Mouse (Mus musculus) forebrain, embryonic 16.5 days (tissue): ENCODE results near the gene Polk. TPM values are rescaled to one million over a fixed set of nuclear protein-coding genes. Genes with fewer than 3 reads are reported as not detected.

ENCODE experiments used
- ATAC-seq: fragments of 200-750 bp; cut with Nextera tagmentation; 2 replicates; pipeline ENCODE4 v1.8.0; 2017; ENCODE audit warnings: mild to moderate bottlenecking, moderate library complexity
- H3K27ac ChIP-seq: fragments of 300-500 bp; sonication (generic); 2 replicates; pipeline ENCODE4 v1.5.1; 2014; ENCODE audit warnings: low read length, control low read depth
- H3K27me3 ChIP-seq: fragments of 300-500 bp; sonication (generic); replicated peaks from 2 replicates; pipeline ENCODE4 v1.6.1; 2014; ENCODE audit warnings: low read length; ENCODE audit not compliant: control insufficient read depth, insufficient read depth
- H3K36me3 ChIP-seq: fragments of 300-500 bp; sonication (generic); 2 replicates; pipeline ENCODE4 v1.6.1; 2014; ENCODE audit not compliant: control insufficient read depth, insufficient read depth
- H3K4me1 ChIP-seq: fragments of 300-500 bp; sonication (generic); replicated peaks from 2 replicates; pipeline ENCODE4 v1.6.1; 2014; ENCODE audit warnings: low read length; ENCODE audit not compliant: control insufficient read depth, insufficient read depth
- H3K4me2 ChIP-seq: fragments of 300-500 bp; sonication (generic); 2 replicates; pipeline ENCODE4 v1.6.1; 2014; ENCODE audit warnings: mild to moderate bottlenecking, low read length, control low read depth
- H3K4me3 ChIP-seq: fragments of 300-500 bp; sonication (generic); replicated peaks from 2 replicates; pipeline ENCODE4 v1.5.1; 2014; ENCODE audit warnings: mild to moderate bottlenecking, low read length, control low read depth
- H3K9ac ChIP-seq: fragments of 300-500 bp; sonication (generic); replicated peaks from 2 replicates; pipeline ENCODE4 v1.6.1; 2014; ENCODE audit warnings: low read depth, low read length, control low read depth
- H3K9me3 ChIP-seq: fragments of 300-500 bp; sonication (generic); 2 replicates; pipeline ENCODE4 v1.6.1; 2016; ENCODE audit warnings: low read length; ENCODE audit not compliant: control insufficient read depth
- WGBS: fragments of 180-500 bp; shearing (Covaris S2); extraction: QIAGEN DNeasy Blood & Tissue Kit; methylation state at CpG from one replicate; pipeline ENCODE4 v1.1.7; 2014; 5-methylcytosine and 5-hydroxymethylcytosine counted together
- polyA plus RNA-seq: library from polyadenylated mRNA; unstranded; fragments of >200 nt; fragmentation: Nextera tagmentation; extraction: Ambion mirVana; gene quantifications from 2 replicates; pipeline ENCODE4 v1.2.1, GENCODE M21; 2015

Gene Polk
- polyA plus RNA-seq, 1 experiment from 2014 or later, result 7.1 TPM

- Histone ChIP-seq H3K9ac (no peak overlapping the region), H3K4me3 (no peak overlapping the region), H3K27ac (no peak overlapping the region), H3K36me3 (no peaks in the 10 kb centered on the region), H3K4me2 (no peak overlapping the region), H3K4me1 (no peaks in the 10 kb centered on the region), H3K9me3 (no peaks in the 10 kb centered on the region), H3K27me3 (no peaks in the 10 kb centered on the region)
- 42% methylated on average over 12 of the region's 13 CpGs for WGBS
- no peak for ATAC-seq
Observed at GRCm38 (mm10) chr13:96435793-96436192, 106.6 kb downstream of the Polk start.

GRCm38 (mm10) chr13:96434899-96435331 is 107.5 kb downstream of the Polk start:
- no peak for ATAC-seq
- H3K9ac ChIP-seq, result no peak overlapping the region
- H3K4me2 ChIP-seq, result no peak overlapping the region
- H3K9me3 ChIP-seq, result no peaks in the 10 kb centered on the region
- H3K27ac ChIP-seq, result no peak overlapping the region
- H3K36me3 ChIP-seq, result no peaks in the 10 kb centered on the region
- no peaks in the 10 kb centered on the region for H3K27me3 ChIP-seq
- no peaks in the 10 kb centered on the region for H3K4me1 ChIP-seq
- H3K4me3 ChIP-seq, result no peak overlapping the region
- 70% methylated on average over 5 of the region's 5 CpGs for WGBS

GRCm38 (mm10) chr13:96433648-96434190 is 108.7 kb downstream of the Polk start:
- Histone ChIP-seq H3K9ac (no peak overlapping the region), H3K4me3 (no peak overlapping the region), H3K36me3 (no peaks in the 10 kb centered on the region), H3K27me3 (no peaks in the 10 kb centered on the region), H3K9me3 (no peaks in the 10 kb centered on the region), H3K27ac (no peak overlapping the region), H3K4me2 (no peak overlapping the region), H3K4me1 (no peaks in the 10 kb centered on the region)
- WGBS, result 84% methylated on average over 11 of the region's 11 CpGs
- no peak for ATAC-seq

GRCm38 (mm10) chr13:96433041-96433440 is 109.3 kb downstream of the Polk start:
- no peaks in the 10 kb centered on the region for H3K27me3 ChIP-seq
- H3K4me3 ChIP-seq, result no peak overlapping the region
- WGBS, result 88% methylated on average over 6 of the region's 6 CpGs
- no peak overlapping the region for H3K9ac ChIP-seq
- no peaks in the 10 kb centered on the region for H3K9me3 ChIP-seq
- no peak overlapping the region for H3K27ac ChIP-seq
- H3K4me2 ChIP-seq, result no peak overlapping the region
- ATAC-seq, result no peak
- no peaks in the 10 kb centered on the region for H3K4me1 ChIP-seq
- H3K36me3 ChIP-seq, result no peaks in the 10 kb centered on the region

- Histone ChIP-seq H3K36me3 (no peaks in the 10 kb centered on the region), H3K9me3 (no peaks in the 10 kb centered on the region), H3K9ac (no peak overlapping the region), H3K27ac (no peak overlapping the region), H3K4me2 (no peak overlapping the region), H3K4me1 (peaks cover 2% of the 10 kb centered on the region; the same call in 1 of the 2 replicates), H3K4me3 (no peak overlapping the region), H3K27me3 (no peaks in the 10 kb centered on the region)
- no peak for ATAC-seq
- WGBS, result 55% methylated on average over 3 of the region's 3 CpGs
Observed at GRCm38 (mm10) chr13:96432376-96432811, 110.0 kb downstream of the Polk start.

DNA sequence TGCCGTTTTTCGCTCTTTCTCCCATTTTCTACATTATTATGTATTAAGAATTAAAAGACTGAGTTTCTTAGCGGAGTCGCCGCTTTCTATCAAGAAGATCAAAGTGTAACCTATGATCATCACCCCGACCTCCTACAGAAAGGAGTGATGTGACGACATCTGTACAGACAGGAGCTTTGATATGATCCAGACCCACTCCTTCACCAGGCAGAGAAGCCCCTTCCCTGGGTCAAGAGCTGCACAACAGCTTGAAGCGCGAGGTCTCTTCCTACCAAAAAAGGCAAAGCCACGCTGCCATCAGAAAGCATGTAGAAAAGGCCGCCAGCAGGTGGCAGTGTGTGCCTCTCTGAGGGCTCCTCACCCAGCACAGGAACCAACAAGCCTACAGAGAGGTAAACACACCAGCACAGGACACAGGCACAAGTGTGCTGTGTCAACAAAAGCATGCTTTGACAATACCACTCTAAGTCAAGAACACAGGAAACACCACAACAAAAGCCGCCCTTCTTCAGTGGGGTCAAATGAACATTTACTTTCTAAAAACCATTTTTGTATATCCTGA is 110.7 kb downstream of the Polk start:
- no peak overlapping the region for H3K4me3 ChIP-seq
- H3K27me3 ChIP-seq, result no peaks in the 10 kb centered on the region
- no peak overlapping the region for H3K27ac ChIP-seq
- no peaks in the 10 kb centered on the region for H3K9me3 ChIP-seq
- no peak overlapping the region for H3K9ac ChIP-seq
- WGBS, result 40% methylated on average over 12 of the region's 12 CpGs
- peaks cover 8% of the 10 kb centered on the region; the same call in 1 of the 2 replicates for H3K4me1 ChIP-seq
- H3K4me2 ChIP-seq, result no peak overlapping the region
- no peaks in the 10 kb centered on the region for H3K36me3 ChIP-seq
- peak; percentile 89 for ATAC-seq

Other genes starting within 250 kb of the Polk start
- gene Poc5, start 154.3 kb downstream of the Polk start, polyA plus RNA-seq, result 24.3 and 27.7 TPM in 2 replicates
- not detected in 2 replicates for gene Ankdd1b, start 71.4 kb downstream of the Polk start, polyA plus RNA-seq
- not detected in 2 replicates for gene Gm17622, start 51.8 kb downstream of the Polk start, polyA plus RNA-seq
- 7.2 and 9.6 TPM in 2 replicates for gene Col4a3bp, start within 50 bp of the Polk start, polyA plus RNA-seq
- 205 and 222 TPM in 2 replicates for gene Hmgcr, start 128.4 kb upstream of the Polk start, polyA plus RNA-seq
- gene Ankrd31, start 205.7 kb upstream of the Polk start, polyA plus RNA-seq, result not detected in 2 replicates